Mouse (Mus musculus) kidney, postnatal 0 days (tissue): Measurements from ENCODE around the gene Atp6v0a4. TPM values are rescaled to one million over a fixed set of nuclear protein-coding genes. Genes with fewer than 3 reads are reported as not detected.

Experiments used
- ATAC-seq: fragments of 200-750 bp; cut with Nextera tagmentation; replicated peaks from 2 replicates; pipeline ENCODE4 v1.8.0; 2017; ENCODE audit warnings: low read depth, moderate number of reproducible peaks, moderate TSS enrichment, moderate library complexity; ENCODE audit not compliant: low FRiP score
- DNase-seq: peaks from one replicate; pipeline ENCODE4 v3.0.0-alpha.2; 2016; ENCODE audit warnings: low spot score
- H3K27ac ChIP-seq: fragments of 300-500 bp; sonication (generic); 2 replicates; pipeline ENCODE4 v1.5.1; 2014; ENCODE audit warnings: mild to moderate bottlenecking
- H3K27me3 ChIP-seq: fragments of 300-500 bp; sonication (generic); 2 replicates; pipeline ENCODE4 v1.6.1; 2014; ENCODE audit warnings: low read length, mixed read lengths; ENCODE audit not compliant: insufficient read depth
- H3K36me3 ChIP-seq: fragments of 300-500 bp; sonication (generic); 2 replicates; pipeline ENCODE4 v1.6.1; 2014; ENCODE audit warnings: low read length, mixed read lengths; ENCODE audit not compliant: insufficient read depth
- H3K4me1 ChIP-seq: fragments of 300-500 bp; sonication (generic); replicated peaks from 2 replicates; pipeline ENCODE4 v1.6.1; 2014; ENCODE audit warnings: antibody characterized with exemption, low read length, mixed read lengths; ENCODE audit not compliant: insufficient read depth
- H3K4me2 ChIP-seq: fragments of 300-500 bp; sonication (generic); 2 replicates; pipeline ENCODE4 v1.6.1; 2014; ENCODE audit warnings: mild to moderate bottlenecking, low read length, moderate library complexity, mixed read lengths
- H3K4me3 ChIP-seq: fragments of 300-500 bp; sonication (generic); replicated peaks from 2 replicates; pipeline ENCODE4 v1.5.1; 2014; ENCODE audit warnings: low read depth, low read length
- H3K9ac ChIP-seq: fragments of 300-500 bp; sonication (generic); 2 replicates; pipeline ENCODE4 v1.6.1; 2014; ENCODE audit warnings: low read depth, low read length
- H3K9me3 ChIP-seq: fragments of 300-500 bp; sonication (generic); replicated peaks from 2 replicates; pipeline ENCODE4 v1.6.1; 2016; ENCODE audit warnings: low read length, inconsistent platforms, mixed read lengths
- CTCF ChIP-seq: IDR thresholded peaks from 2 replicates; pipeline ENCODE4 v1.5.1; 2016; ENCODE audit warnings: antibody characterized with exemption, low read depth, mild to moderate bottlenecking, moderate library complexity
- WGBS: fragments of 180-500 bp; shearing (Covaris S2); extraction: QIAGEN DNeasy Blood & Tissue Kit; methylation state at CpG from one replicate; pipeline ENCODE4 v1.1.7; 2014; 5-methylcytosine and 5-hydroxymethylcytosine counted together
- polyA plus RNA-seq: library from polyadenylated mRNA; unstranded; fragments of >200 nt; fragmentation: Nextera tagmentation; extraction: Ambion mirVana; gene quantifications from 2 replicates; pipeline ENCODE4 v1.2.1, GENCODE M21; 2015

The Atp6v0a4 gene
- polyA plus RNA-seq, 1 experiment from 2014 or later = 37.9 TPM

GRCm38 (mm10) chr6:38109160-38109795 lies 15.1 kb downstream of the Atp6v0a4 start, which contains the start of gene Tmem213:
Gene Tmem213, plus strand, starts transcription at chr6:38109255.
- WGBS = 23% methylated on average over 9 of the region's 9 CpGs
- peak; percentile 65 for ATAC-seq
- no peak for TF ChIP-seq CTCF
- Histone ChIP-seq H3K27ac (peak within 1 kb of the TSS; percentile 83), H3K27me3 (no peaks in the 10 kb centered on the region), H3K4me2 (peak within 1 kb of the TSS; percentile 46), H3K9me3 (no peaks in the 10 kb centered on the region), H3K36me3 (no peaks in the 10 kb centered on the region), H3K4me3 (peak within 1 kb of the TSS; percentile 24), H3K4me1 (peaks cover 7% of the 10 kb centered on the region; the same call in 1 of the 2 replicates), H3K9ac (peak within 1 kb of the TSS; percentile 55)
- no peak for DNase-seq

- Histone ChIP-seq H3K36me3 (no peaks in the 10 kb centered on the region), H3K27ac (peak overlapping the region; percentile 83; the same call in 1 of the 2 replicates), H3K4me1 (peaks cover 7% of the 10 kb centered on the region; the same call in 1 of the 2 replicates), H3K9ac (no peak overlapping the region), H3K4me3 (no peak overlapping the region), H3K9me3 (no peaks in the 10 kb centered on the region), H3K27me3 (no peaks in the 10 kb centered on the region), H3K4me2 (no peak overlapping the region; the same call in 1 of the 2 replicates)
- DNase-seq (no peak), ATAC-seq (no peak)
- 92% methylated on average over 5 of the region's 5 CpGs for WGBS
- TF ChIP-seq CTCF = no peak
Measured at GRCm38 (mm10) chr6:38108449-38108848, 15.9 kb downstream of the Atp6v0a4 start.

GRCm38 (mm10) chr6:38105924-38106323 lies 18.5 kb downstream of the Atp6v0a4 start:
- H3K36me3 ChIP-seq = no peaks in the 10 kb centered on the region
- 80% methylated on average over 9 of the region's 9 CpGs for WGBS

GRCm38 (mm10) chr6:38103775-38104174 lies 20.6 kb downstream of the Atp6v0a4 start:
- Histone ChIP-seq H3K9ac (no peak overlapping the region), H3K36me3 (no peaks in the 10 kb centered on the region), H3K27me3 (no peaks in the 10 kb centered on the region), H3K9me3 (no peaks in the 10 kb centered on the region), H3K4me3 (no peak overlapping the region), H3K4me2 (no peak overlapping the region), H3K4me1 (no peaks in the 10 kb centered on the region), H3K27ac (no peak overlapping the region)
- DNase-seq (no peak), ATAC-seq (no peak)
- 51% methylated on average over 6 of the region's 6 CpGs for WGBS
- no peak for TF ChIP-seq CTCF

More at GRCm38 (mm10) chr6:38105924-38106323, 18.5 kb downstream of the Atp6v0a4 start:
- Histone ChIP-seq H3K27me3 (no peaks in the 10 kb centered on the region), H3K4me3 (no peak overlapping the region), H3K9me3 (no peaks in the 10 kb centered on the region), H3K9ac (no peak overlapping the region), H3K4me1 (peaks cover 7% of the 10 kb centered on the region; the same call in 1 of the 2 replicates), H3K4me2 (no peak overlapping the region), H3K27ac (no peak overlapping the region)
- DNase-seq (no peak), ATAC-seq (no peak)
- TF ChIP-seq CTCF = no peak

- Histone ChIP-seq H3K27ac (no peak overlapping the region), H3K36me3 (no peaks in the 10 kb centered on the region), H3K27me3 (no peaks in the 10 kb centered on the region), H3K4me1 (no peaks in the 10 kb centered on the region), H3K9ac (no peak overlapping the region), H3K4me2 (no peak overlapping the region), H3K9me3 (no peaks in the 10 kb centered on the region), H3K4me3 (no peak overlapping the region)
- DNase-seq (no peak), ATAC-seq (no peak)
- TF ChIP-seq CTCF = no peak
- WGBS = 76% methylated on average over 7 of the region's 7 CpGs
Measured at GRCm38 (mm10) chr6:38102216-38102795, 22.1 kb downstream of the Atp6v0a4 start.

GRCm38 (mm10) chr6:38096961-38097370 lies 27.4 kb downstream of the Atp6v0a4 start:
- Histone ChIP-seq H3K4me3 (no peak overlapping the region), H3K27ac (peak overlapping the region; percentile 47; the same call in 1 of the 2 replicates), H3K4me1 (no peaks in the 10 kb centered on the region), H3K9me3 (no peaks in the 10 kb centered on the region), H3K9ac (no peak overlapping the region), H3K36me3 (0 out of 2 replicates have a peak, but pooled peaks cover 4% of the 10 kb centered on the region), H3K27me3 (no peaks in the 10 kb centered on the region), H3K4me2 (0 out of 2 replicates have a peak overlapping the region, but pooled peaks have one; percentile 5)
- no peak for TF ChIP-seq CTCF
- DNase-seq (no peak), ATAC-seq (peak; percentile 71; the same call in 1 of the 2 replicates)
- 57% methylated on average over 5 of the region's 5 CpGs for WGBS
